Mouse (Mus musculus) forebrain, embryonic 14.5 days (tissue): ENCODE measurements around the gene Rhbg. TPM values are rescaled to one million over a fixed set of nuclear protein-coding genes. Genes with fewer than 3 reads are reported as not detected.
A peak's percentile ranks its signal among the peaks of the same experiment; 100 is the strongest.

Source experiments
- ATAC-seq: fragments of 200-750 bp; cut with Nextera tagmentation; 2 replicates; pipeline ENCODE4 v1.8.0; 2017; ENCODE audit warnings: mild to moderate bottlenecking, moderate library complexity
- DNase-seq: peaks from one replicate; pipeline ENCODE4 v3.0.0-alpha.2; 2015; ENCODE audit warnings: low spot score
- H3K27ac ChIP-seq: fragments of 300-500 bp; sonication (generic); 2 replicates; pipeline ENCODE4 v1.5.1; 2014; ENCODE audit warnings: low read depth, mild to moderate bottlenecking, control low read depth, low read length, moderate library complexity
- H3K27me3 ChIP-seq: fragments of 300-500 bp; sonication (generic); replicated peaks from 2 replicates; pipeline ENCODE4 v1.6.1; 2014; ENCODE audit warnings: low read length, control low read depth, mixed read lengths; ENCODE audit not compliant: control insufficient read depth, insufficient read depth
- H3K36me3 ChIP-seq: fragments of 300-500 bp; sonication (generic); 2 replicates; pipeline ENCODE4 v1.6.1; 2014; ENCODE audit warnings: low read length, control low read depth; ENCODE audit not compliant: control insufficient read depth, insufficient read depth
- H3K4me1 ChIP-seq: fragments of 300-500 bp; sonication (generic); 2 replicates; pipeline ENCODE4 v1.6.1; 2014; ENCODE audit warnings: antibody characterized with exemption, low read length, control low read depth; ENCODE audit not compliant: control insufficient read depth, insufficient read depth
- H3K4me2 ChIP-seq: fragments of 300-500 bp; sonication (generic); 2 replicates; pipeline ENCODE4 v1.6.1; 2014; ENCODE audit warnings: mild to moderate bottlenecking, control low read depth, low read length
- H3K4me3 ChIP-seq: fragments of 300-500 bp; sonication (generic); 2 replicates; pipeline ENCODE4 v1.5.1; 2014; ENCODE audit warnings: low read depth, low read length, control low read depth
- H3K9ac ChIP-seq: fragments of 300-500 bp; sonication (generic); 2 replicates; pipeline ENCODE4 v1.6.1; 2014; ENCODE audit warnings: mild to moderate bottlenecking, low read length, control low read depth, moderate library complexity
- H3K9me3 ChIP-seq: fragments of 300-500 bp; sonication (generic); replicated peaks from 2 replicates; pipeline ENCODE4 v1.6.1; 2016; ENCODE audit warnings: low read length, control low read depth, mixed read lengths; ENCODE audit not compliant: control insufficient read depth
- WGBS: fragments of 180-500 bp; shearing (Covaris S2); extraction: QIAGEN DNeasy Blood & Tissue Kit; methylation state at CpG from one replicate; pipeline ENCODE4 v1.1.7; 2014; 5-methylcytosine and 5-hydroxymethylcytosine counted together
- polyA plus RNA-seq: library from polyadenylated mRNA; unstranded; fragments of >200 nt; fragmentation: Nextera tagmentation; extraction: Ambion mirVana; gene quantifications from 2 replicates; pipeline ENCODE4 v1.2.1, GENCODE M21; 2014

The Rhbg gene
- polyA plus RNA-seq, 1 experiment from 2014 or later = 0.25 TPM

GRCm38 (mm10) chr3:88245811-88246210, 8.7 kb downstream of the Rhbg start:
- ATAC-seq = no peak
- Histone ChIP-seq H3K36me3 (no peaks in the 10 kb centered on the region), H3K4me1 (peaks cover 16% of the 10 kb centered on the region), H3K4me3 (no peak overlapping the region), H3K27ac (no peak overlapping the region), H3K27me3 (no peaks in the 10 kb centered on the region), H3K4me2 (no peak overlapping the region), H3K9ac (no peak overlapping the region), H3K9me3 (no peaks in the 10 kb centered on the region)
- 24% methylated on average over 13 of the region's 13 CpGs for WGBS
- DNase-seq = peak; percentile 71

- no peaks in the 10 kb centered on the region for H3K27me3 ChIP-seq
- H3K36me3 ChIP-seq = no peaks in the 10 kb centered on the region
- no peaks in the 10 kb centered on the region for H3K9me3 ChIP-seq
- H3K4me1 ChIP-seq = peaks cover 28% of the 10 kb centered on the region
- H3K4me3 ChIP-seq = no peak overlapping the region
- no peak overlapping the region for H3K27ac ChIP-seq
- H3K4me2 ChIP-seq = no peak overlapping the region
- 0% methylated on average over 2 of the region's 2 CpGs for WGBS
- no peak for ATAC-seq
- peak; percentile 70 for DNase-seq
- H3K9ac ChIP-seq = no peak overlapping the region
These were observed 10.4 kb downstream of the Rhbg start for GRCm38 (mm10) chr3:88244071-88244470.

DNA sequence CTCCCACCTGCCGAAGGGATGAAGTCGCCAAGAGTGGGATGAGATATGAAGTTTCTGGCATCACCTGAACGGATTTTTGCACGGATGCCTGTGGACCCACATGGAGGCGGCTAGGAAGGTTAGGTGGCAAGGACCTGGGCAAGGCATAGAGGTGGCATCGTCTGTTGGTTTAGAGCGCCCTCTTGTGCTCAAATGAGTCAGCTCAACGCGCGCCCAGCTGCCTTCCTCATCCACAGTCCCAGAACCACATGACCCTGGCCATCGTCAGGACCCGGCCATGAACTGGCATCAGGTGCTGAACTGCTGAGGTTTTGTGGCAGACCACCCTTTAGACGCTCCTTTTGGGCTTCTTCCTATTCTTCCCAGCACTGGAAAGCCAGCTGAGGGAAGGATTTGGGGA, 12.0 kb downstream of the Rhbg start:
- peaks cover 42% of the 10 kb centered on the region for H3K4me1 ChIP-seq
- under 1% methylated on average over 13 of the region's 13 CpGs for WGBS

DNA sequence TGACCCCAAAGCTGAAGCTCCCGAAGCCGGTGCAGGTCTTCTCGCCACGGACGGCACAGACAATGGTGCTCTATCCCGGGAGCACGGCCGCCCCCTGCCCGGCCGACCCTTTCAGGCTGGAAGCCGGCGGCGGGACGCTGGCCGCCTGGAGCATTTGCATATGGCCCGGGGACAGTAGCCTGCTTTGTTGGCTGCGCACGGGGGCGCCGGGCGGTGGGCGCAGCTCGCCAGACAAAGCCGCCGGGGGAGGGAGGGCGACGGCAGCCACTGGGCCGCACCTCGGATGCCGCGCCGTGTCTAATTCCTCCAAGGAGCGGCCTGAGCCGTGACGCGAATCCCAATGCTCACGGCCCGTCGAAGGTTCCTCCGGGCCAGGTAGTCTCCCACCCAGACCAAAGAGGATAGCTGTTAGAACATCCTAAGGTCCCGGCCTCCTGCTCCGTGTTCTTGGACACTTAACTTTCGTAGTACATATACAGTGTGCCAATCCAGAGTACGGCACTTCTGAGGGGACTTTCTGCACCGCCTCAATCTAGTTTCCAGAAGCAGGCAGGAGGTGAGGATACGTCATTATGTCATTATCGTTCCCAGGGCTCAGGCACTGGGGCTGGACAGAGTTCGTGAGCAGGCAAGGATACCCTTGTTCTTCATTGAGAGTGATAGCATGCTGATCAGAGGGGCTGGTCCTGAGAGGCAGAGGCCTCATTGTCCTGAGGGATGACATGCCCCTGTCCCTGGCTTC, 13.3 kb downstream of the Rhbg start:
- Histone ChIP-seq H3K4me2 (peak overlapping the region; percentile 55), H3K9me3 (no peaks in the 10 kb centered on the region), H3K36me3 (no peaks in the 10 kb centered on the region), H3K4me3 (peak overlapping the region; percentile 14), H3K9ac (peak overlapping the region; percentile 60), H3K27me3 (no peaks in the 10 kb centered on the region), H3K4me1 (peaks cover 55% of the 10 kb centered on the region), H3K27ac (peak overlapping the region; percentile 89)
- peak; percentile 77 for DNase-seq
- peak; percentile 7; the same call in 1 of the 2 replicates for ATAC-seq
- WGBS = under 1% methylated on average over 48 of the region's 48 CpGs

More for the DNA sequence above, 12.0 kb downstream of the Rhbg start:
- no peak overlapping the region for H3K4me3 ChIP-seq
- H3K9me3 ChIP-seq = no peaks in the 10 kb centered on the region
- H3K4me2 ChIP-seq = peak overlapping the region; percentile 55
- H3K36me3 ChIP-seq = no peaks in the 10 kb centered on the region
- ATAC-seq (peak; percentile 61), DNase-seq (peak; percentile 86)
- peak overlapping the region; percentile 89; the same call in 1 of the 2 replicates for H3K27ac ChIP-seq
- no peaks in the 10 kb centered on the region for H3K27me3 ChIP-seq
- H3K9ac ChIP-seq = peak overlapping the region; percentile 40

DNA sequence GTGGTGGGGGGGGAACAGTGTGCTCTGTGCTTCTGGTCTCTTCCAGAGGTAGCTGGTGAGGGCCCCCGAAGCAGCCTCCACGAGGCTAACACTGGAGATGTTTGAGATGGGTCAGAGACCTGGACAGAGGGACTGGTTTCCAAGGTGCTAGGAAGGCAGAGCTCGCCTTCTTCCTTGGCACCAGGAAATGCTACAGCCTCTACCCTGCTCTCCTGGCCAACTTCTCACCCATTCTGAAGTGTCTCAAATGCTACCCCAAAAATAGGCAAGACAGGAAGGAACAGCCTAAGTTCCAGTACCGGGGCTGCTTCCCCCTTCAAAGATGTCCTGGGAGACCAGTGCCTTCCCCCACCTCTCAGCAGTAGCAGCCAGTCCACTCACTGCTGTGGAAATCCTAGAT, 15.1 kb downstream of the Rhbg start:
- no peak for ATAC-seq

GRCm38 (mm10) chr3:88238866-88239391, 15.6 kb downstream of the Rhbg start:
- DNase-seq = peak; percentile 86
- peaks cover 66% of the 10 kb centered on the region for H3K4me1 ChIP-seq
- 12% methylated on average over 7 of the region's 8 CpGs for WGBS
- 0 out of 2 replicates have a peak overlapping the region, but pooled peaks have one; percentile 8 for H3K4me2 ChIP-seq
- peak overlapping the region; percentile 89 for H3K27ac ChIP-seq
- H3K9ac ChIP-seq = peak overlapping the region; percentile 48
- no peaks in the 10 kb centered on the region for H3K36me3 ChIP-seq
- no peak overlapping the region for H3K4me3 ChIP-seq
- no peaks in the 10 kb centered on the region for H3K27me3 ChIP-seq
- peak; percentile 67 for ATAC-seq
- H3K9me3 ChIP-seq = no peaks in the 10 kb centered on the region

More for the DNA sequence above, 15.1 kb downstream of the Rhbg start:
- Histone ChIP-seq H3K4me2 (0 out of 2 replicates have a peak overlapping the region, but pooled peaks have one; percentile 8), H3K27ac (peak overlapping the region; percentile 89), H3K4me1 (peaks cover 63% of the 10 kb centered on the region), H3K36me3 (no peaks in the 10 kb centered on the region), H3K9ac (peak overlapping the region; percentile 48), H3K4me3 (no peak overlapping the region), H3K9me3 (no peaks in the 10 kb centered on the region), H3K27me3 (no peaks in the 10 kb centered on the region)
- DNase-seq = no peak
- WGBS = 38% methylated on average over 4 of the region's 4 CpGs

DNA sequence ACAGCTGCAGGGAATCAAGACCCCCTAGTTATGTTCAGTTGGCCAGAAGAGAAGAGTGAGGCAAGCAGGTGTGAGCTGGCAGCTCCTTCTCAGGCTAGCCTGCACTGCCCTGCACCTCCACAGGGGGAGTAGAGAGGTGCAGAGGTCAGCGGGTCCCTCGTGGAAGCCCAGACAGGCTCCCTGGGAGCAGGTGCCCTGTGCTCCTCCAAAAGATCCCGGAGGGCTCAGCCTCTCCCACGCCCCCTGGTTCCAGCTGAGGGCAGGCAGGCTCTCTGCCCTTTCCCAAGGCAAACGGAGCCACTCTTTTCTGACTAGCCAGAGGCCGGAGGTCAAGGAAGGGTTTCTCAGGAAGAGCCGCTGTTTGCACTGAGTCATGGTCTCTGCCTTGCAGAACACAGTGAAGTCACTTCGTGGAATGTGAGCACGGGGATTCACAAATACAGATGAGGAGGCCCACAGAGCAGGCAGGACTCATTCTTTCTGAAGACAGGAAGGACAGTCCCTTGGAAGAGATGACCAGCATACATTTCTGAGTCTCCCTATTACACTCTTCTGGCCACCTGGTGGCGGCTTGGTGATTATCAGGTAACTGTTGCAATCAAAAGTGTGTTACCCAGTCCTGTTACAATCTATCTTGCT, 16.8 kb downstream of the Rhbg start:
- 0 out of 2 replicates have a peak overlapping the region, but pooled peaks have one; percentile 21 for H3K9ac ChIP-seq
- H3K4me3 ChIP-seq = no peak overlapping the region
- peaks cover 77% of the 10 kb centered on the region for H3K4me1 ChIP-seq
- ATAC-seq (no peak), DNase-seq (peak; percentile 53)
- H3K27ac ChIP-seq = peak overlapping the region; percentile 89
- no peaks in the 10 kb centered on the region for H3K27me3 ChIP-seq
- no peaks in the 10 kb centered on the region for H3K36me3 ChIP-seq
- 6% methylated on average over 10 of the region's 10 CpGs for WGBS
- no peaks in the 10 kb centered on the region for H3K9me3 ChIP-seq
- H3K4me2 ChIP-seq = no peak overlapping the region

DNA sequence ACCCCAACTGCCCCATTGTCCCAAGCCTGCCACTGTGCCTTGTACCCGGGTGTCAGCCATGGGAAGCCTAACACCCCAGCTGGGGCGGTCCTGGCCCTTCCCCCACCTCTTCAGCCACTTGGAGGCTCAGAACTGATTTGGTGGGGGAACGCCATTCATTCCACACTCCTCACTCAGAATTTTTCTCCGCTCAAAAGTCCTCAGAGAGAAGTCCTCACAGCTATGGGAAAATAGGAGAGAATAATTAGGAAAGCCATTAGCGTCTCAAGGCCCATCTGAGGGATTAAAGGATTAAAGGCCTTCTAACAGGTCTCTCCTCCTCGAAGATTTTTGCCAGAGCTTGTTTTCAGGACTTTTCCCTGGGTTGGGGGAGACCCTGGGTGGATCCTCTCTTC, 17.4 kb downstream of the Rhbg start:
- peak; percentile 66 for DNase-seq
- Histone ChIP-seq H3K4me2 (no peak overlapping the region), H3K9ac (0 out of 2 replicates have a peak overlapping the region, but pooled peaks have one; percentile 21), H3K27me3 (no peaks in the 10 kb centered on the region), H3K4me3 (no peak overlapping the region), H3K27ac (peak overlapping the region; percentile 89), H3K36me3 (no peaks in the 10 kb centered on the region), H3K4me1 (peaks cover 79% of the 10 kb centered on the region), H3K9me3 (no peaks in the 10 kb centered on the region)
- 3% methylated on average over 6 of the region's 6 CpGs for WGBS
- ATAC-seq = no peak
